Mouse (Mus musculus) adrenal gland, postnatal 4 days (tissue): ENCODE measurements around the gene Scn1b. TPM values are rescaled to one million over a fixed set of nuclear protein-coding genes. Genes with fewer than 3 reads are reported as not detected.

Experiments
- DNase-seq, 2 experiments: peaks; one replicate each; pipeline ENCODE4 v3.0.0; 2021 to 2022; ENCODE audit warnings: low spot score in 2 of 2, mixed read lengths in 2 of 2
- total RNA-seq, 2 experiments: library from RNA; stranded (reverse); gene quantifications; 2 replicates each; pipeline ENCODE4 v1.2.3; 2021

Gene Scn1b
- total RNA-seq, 2 experiments from 2014 or later, result 10.8 to 10.9 TPM

DNA sequence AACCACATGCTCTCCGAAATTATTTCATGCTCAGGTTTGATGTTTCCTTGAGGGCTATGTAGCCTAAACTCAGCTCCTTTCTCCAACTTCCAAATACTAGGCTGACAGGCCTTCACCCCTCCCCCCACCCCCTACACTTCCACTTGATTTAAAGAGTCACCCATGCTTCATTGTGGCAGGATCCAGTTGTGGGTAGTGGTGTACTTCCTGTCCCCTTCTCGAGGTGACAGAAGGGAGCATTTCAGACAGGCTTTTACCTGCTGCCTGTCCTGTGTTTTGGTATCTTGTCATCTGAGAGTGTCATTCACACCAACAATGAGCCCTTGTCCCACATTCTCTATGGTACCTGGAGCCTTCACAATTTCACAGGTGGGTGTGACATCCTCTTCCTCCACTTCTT lies 39.5 kb downstream of the Scn1b start:
- no peak for DNase-seq

DNA sequence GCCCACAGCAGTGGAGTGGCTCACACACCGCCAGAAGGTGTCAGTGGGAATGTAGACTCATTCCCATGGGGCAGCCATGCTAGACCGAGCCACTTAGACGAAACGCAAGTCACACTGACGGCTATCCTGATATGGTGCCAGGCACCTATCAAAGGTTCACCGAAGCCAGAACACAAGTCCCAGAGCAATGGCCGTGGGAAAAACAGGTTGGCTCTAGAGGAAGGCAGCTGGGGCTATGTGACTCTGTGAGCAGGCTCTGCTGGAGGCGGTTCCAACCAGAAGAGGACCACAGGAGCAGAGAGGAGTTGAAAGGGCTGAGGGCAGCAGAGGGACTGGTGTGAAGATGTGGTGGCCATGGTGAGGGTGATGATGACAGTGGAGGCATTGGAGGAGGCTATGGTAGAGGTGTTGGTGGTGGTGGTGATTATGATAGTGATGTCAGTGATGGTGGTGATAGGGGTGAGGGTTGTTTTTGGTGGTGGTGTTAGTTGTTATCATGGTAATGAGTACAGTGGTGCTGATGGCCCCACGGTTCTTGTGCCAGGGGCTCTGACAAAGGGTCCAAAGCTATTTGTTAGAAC lies 40.5 kb downstream of the Scn1b start:
- DNase-seq, result no peak

DNA sequence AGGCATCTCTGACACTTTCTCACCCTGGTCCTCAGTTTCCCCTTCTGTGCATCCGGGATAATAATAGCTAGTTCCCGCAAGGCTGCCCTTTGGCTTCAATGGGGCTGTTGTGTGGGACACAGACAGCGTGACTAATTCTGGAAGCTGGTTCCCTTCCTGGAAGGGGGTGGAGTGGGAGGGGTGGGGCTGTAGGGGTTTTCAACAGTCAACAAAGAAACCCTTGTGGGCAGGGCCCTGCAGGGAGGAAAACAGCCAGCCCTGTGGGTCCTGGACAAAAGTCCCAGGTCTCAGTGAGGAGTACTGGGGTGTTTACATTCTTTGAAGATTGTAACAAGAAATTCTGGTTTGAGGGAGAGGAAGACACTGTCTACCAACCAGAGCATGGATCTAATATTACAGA lies 41.6 kb downstream of the Scn1b start:
- DNase-seq, result no peak

DNA sequence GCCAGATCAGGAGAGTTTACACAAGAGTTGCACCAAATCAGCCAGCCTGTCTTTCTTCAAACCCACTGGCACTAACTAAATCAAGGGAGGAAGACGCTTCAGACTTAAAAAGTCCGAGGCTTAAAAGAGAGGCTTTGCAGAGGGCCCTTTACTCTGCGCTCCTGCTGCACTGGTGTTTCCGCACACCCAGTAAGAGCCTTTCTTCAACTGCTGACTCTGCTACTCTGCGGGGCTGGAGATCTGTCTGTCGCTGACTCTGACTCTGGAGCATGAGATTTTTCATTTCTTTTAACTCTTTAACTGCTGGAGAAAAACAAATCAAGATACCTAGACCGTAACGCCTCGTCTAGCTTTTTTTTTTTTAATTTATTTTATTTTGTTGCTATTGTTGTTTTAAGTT lies 42.7 kb downstream of the Scn1b start:
- DNase-seq, result no peak

DNA sequence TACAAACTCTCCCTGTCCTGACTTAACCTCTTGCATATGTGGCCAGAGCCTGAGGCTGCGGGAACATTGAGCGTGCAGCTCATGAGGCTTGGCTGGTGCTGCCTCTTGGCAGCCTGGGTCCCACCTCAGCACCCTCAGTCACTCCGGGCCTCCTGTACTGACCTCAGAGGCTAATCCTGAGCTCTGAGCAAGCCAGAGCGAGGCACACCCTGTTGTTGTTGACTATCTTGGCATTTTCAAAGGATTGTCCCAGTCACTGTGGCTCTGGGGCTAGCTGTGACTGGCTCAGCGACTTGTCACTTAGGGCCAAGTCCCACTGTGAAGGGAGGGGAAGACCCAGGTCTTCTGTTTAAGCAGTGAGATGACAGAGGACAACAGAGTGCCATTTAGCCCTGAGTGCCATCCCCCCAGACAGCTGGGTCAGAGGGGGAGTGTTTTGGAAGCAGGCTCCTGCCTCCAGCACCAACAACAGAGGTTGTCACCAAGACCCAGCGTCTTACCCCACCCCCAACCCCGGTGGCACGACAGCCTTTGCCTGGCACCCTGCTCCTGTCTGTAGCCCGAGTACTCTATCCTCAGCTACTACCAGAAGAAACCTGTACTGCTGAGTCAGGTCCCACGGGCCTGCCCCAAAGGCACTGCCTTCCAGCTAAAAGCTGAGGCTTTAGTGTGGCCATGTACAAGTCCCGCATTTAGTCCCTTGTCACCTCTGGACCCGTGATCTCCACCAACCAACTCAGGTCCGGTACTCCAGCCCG lies 43.8 kb downstream of the Scn1b start:
- DNase-seq, result no peak

DNA sequence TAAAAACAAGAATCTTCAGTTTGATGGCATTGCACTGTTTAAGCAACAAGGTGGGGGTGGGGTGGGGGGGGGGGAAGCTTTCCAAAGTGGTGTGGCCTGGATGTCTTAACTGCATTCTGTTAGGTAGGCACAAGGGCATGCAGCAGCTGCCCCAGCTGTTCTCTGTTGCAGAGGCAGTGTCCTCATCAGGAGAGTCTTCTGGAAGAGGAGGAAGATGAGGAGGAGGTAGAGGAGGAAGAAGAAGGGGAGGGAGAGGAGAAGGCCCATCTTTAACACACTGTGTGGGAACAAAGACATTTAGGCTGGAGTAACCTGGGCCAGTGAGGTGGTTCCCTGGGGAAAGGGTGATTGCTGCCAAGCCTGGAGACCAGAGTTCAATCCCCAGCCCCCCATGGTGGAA lies 44.7 kb downstream of the Scn1b start:
- no peak for DNase-seq

DNA sequence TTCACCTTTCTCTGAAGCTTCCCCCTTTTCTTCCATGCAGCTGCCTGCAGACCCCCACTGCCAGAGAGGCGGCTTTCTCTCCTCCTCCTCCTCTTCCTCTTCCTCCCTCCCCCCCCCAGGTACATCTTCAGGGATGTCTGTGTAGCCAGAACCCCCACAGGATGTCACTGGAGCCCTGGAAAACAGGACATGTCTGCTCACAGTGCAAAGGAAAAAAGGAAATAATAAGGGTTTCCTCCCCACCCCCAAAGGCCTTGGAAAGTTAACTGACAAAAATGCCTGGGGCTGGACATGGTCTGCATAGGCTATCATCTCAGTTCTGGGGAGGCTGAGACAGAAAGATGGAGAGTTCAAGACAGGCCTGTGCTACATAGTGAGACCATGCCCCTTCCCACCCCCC lies 45.7 kb downstream of the Scn1b start:
- DNase-seq, result no peak

DNA sequence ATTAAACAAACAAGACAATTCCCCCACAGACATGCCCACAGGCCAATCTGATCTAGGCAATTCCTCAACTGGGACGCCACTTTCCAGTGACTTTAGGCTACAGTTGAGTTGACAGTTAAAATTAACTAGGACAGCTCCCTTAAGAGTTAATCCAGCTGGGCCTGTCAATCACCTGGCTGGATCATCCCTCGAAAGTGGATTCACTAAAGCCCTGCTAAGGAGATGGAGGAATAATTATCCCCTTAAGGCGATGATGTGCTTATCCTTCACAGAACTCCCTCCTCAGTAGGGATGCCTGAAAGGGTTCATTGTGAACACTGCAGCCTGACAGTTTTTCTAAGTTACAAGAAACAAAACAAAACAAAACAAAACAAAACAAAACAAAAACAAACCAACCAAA lies 46.2 kb downstream of the Scn1b start:
- no peak for DNase-seq

DNA sequence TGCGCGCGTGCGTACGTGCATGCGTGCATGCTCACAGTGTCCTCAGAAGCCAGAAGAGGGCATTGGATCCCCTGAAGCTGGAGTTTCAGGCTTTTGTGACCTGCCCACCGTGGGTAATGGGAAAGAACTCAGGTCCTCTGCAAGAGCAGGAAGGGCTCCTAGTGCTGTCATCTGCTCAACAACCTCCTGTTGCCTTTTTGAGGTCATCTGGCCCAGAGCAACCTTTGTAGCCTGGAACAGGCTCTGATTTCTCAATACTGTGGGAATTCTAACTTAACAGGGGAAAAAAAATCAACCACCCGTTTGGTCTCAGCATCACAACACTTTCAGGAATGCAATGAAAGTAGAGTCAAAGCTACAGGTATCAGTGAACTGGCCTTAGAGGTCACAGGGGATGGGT lies 47.1 kb downstream of the Scn1b start:
- DNase-seq, result no peak

DNA sequence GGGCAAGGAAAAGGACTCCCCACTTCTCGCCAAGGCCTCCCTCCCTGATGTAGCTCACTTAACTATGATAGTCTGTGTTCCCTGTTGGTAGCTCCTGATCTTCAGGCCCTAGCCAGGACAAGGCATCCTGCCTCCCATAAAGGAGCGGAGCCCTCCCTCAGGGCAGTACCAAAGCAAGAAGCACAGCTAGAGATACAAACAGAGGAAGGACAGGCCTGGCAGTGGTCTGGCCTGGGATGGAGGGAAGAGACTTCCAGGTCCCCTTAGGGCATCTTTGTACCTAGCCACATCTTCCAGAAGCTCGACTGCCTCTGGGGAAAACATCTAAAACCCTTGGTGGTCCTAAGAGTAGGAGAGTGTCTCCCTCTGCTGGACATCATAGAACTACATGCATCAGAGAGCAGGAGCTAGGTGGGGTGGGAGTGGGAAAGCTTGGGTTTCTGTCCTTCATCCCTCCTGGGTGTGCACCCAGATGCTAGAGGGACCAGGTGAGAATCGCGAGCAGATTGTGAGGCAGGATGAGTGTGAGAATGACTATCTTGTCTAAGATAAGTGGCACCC lies 48.8 kb downstream of the Scn1b start:
- no peak for DNase-seq

DNA sequence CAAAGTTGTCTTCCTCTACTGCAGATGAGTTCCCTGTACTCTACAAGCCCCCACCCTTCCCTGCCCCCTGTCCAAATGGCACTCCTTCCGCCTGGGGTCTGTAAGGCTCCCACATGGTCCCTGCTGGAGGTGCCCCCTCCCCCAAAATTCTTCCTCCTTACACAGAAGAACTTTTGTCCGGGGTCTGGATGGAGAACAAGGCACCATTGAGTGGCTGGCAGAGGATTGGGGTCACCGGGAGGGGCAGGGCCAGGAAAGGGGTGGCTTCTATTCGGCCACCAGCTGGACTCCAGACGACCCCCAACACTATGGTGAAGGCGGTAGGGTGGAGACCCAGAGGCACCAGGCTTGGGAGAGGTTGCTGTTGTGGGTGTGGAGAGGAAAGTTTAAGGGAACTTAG lies 49.3 kb downstream of the Scn1b start:
- DNase-seq, result no peak

DNA sequence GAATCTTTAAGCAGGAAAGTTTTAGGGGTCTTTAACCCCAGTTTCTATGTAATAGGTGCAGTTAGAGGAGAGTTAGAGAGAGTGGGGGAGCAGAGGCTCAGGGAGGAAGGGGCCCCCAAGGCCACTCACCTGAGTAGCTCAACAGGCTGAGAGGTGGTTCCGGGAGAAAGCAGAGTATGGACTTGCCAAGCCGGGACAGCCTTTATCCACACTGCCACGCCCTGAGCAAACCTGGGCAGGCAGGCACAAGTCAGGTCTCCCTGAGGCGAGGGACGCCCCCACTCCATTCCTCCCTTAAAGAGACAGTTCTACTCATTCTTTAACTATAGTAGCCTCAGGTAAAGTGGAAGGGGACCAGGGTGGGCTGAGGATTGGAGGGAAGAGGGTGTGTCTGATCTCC lies 50.3 kb downstream of the Scn1b start, which contains the start of gene Fxyd3:
Fxyd3 (minus strand) TSS at position 213 of the 400 bp plus-strand sequence.
- DNase-seq, result no peak

DNA sequence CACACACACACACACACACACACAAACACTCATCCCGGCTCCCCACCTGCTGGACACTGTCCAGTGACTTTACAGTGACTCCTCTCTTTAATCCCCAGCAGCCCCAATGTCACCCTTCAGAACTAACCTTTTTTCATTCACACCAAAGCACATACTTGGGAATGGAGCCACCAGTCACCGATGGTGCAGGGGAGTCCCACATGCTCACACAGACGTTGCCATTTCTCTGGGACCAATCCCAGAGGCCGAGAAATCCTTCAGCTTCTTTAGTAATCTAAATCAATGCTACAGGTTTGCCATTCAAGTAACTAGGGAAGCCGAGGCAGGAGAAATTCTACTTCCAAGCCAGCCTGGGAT lies 52.1 kb downstream of the Scn1b start:
- no peak for DNase-seq

DNA sequence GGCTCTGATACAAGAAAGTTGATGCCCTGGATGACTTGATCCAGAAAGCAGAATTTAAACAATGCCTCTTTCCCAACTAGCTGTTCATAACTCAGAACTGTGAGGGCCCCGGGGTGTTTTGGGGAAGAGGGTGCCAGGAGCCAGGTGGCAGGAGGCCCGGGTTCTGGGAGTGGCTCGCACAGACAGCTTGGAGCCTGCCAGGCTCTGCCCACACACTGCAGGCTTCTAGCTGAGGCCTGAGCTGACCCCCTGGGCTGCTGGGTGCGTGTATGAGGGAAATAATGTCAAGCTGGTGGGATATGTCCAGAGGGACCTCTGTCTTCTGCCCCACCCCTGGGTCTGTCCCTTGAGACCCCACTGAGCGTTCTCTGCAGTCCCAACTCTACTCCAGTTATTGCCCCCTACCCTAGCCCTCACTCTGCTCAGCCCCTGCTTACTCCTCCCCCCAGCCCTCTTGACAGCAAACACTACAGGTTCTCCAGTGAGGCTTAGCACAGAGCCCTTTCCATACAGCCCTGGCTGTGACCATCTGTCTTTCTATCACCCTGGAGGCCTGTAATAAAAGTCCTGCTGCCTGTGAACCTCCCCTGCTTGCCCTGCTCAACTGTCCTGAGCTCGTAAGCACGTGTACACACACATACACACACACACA lies 52.6 kb downstream of the Scn1b start:
- DNase-seq, result no peak

DNA sequence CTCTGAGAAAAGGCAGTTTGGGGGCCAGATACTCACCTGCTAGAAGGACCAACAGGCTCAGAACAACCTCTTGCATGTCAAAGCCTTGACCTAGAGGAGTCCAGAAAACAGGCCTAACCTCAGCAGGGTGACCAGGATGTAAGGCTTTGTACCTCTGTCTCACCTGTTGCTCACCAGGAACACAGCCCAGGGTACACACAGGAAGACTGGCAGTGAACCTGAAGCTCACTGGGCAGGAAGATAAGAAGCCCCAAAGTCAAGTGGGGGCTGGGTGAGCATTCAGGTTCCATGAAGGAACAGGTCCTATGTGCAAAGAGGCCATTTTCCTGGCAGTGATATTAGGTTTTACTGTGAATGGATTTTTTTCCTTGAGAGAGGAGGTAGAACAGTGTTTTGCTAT lies 53.3 kb downstream of the Scn1b start:
- DNase-seq, result no peak

DNA sequence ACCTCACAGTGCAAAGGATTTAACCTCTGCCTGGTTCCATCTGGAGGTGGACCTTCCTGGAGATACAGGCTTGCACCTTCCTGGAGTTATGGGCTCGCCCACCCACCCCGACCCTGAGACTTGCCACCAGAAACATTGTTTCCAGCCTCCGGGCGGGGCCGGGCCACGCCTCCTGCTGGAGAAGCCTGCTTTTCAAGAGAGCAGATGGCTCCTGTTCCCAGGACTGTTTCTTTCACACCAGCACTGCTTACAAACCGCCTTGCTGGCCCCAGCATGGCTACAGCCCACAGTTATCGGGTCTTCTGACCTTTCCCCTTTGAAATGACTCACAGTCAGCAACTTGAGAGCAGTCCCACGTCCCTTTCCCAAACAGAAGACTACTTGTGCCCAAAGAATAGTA lies 54.5 kb downstream of the Scn1b start:
- DNase-seq, result no peak

DNA sequence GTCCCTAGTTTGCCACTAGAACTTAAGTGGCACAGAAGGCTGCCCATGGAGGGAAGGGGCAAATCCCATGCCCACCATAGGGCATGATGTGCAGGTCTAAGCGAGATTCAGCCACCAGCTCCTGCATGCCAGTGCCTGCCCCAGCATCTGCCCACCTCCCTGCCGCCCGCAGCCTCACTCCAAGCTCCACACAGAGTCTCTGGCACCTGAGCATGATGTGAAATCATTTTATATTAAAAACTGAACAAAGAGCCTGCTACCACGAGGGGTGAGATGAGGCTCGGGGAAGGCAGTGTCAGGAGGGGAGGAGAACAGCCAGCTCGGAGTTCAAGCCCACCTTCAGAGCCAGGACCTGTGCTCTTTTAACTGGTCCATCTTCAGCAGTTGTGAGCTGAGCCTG lies 56.5 kb downstream of the Scn1b start:
- DNase-seq, result no peak

DNA sequence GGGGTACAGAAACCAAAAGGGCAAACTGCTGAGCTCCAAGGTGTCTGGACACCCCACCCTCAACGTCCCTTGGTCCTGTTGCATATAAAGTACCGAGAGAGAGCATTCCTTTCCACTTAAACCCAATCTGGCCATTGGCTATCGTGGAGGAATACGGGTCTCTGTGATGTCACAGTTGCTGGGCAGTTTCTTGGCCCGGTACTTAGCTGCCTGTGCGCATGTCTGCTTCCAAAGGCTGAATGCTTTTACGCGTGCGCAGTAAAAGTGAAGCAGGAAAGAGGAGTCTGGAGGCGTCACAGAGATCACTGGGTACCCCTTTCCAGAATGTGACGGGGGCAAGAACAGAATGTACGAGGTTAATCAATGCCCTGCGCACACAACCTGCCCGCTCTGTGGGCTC lies 57.3 kb downstream of the Scn1b start:
- no peak for DNase-seq

DNA sequence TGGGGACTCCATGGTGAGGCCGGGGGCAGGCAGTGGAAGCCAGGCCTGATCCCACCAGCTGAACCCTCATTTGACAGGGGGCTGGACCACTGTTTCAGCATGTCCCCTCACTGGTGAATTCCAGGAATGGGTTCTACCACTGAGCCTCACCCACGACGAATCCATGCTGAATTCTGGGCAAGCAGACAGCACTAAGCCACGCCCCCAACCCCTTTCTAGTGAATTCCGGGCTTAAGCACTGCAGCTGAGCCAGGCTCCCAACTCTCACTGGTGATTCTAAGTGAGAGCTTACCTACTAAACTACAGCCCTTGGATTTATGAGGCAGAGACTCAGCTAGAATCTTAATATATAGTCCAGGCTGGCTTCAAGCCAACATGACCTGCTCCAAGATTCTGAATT lies 59.0 kb downstream of the Scn1b start:
- no peak for DNase-seq
